Mouse (Mus musculus): ENCODE measurements at regions not wholly inside any gene's neighbourhood (a gene's known extent, or its start where the extent isn't known, plus 50 kb on each side); places are given as distances from the start of the nearest gene placed in this dataset.

- TF ChIP-seq POLR2A (IDR thresholded peaks at IDR 0.05; ENCODE audit: insufficient read length, low read depth) (no peak), REST (IDR thresholded peaks at IDR 0.05; ENCODE audit: insufficient read depth, insufficient read length) (no peak), TCF3 (IDR thresholded peaks at IDR 0.05; ENCODE audit: insufficient read length, low read depth) (no peak)
Observed at GRCm38 (mm10) chr13:31362386-31362785, 193.5 kb upstream of the Foxq1 start.

All from myocyte (in vitro differentiated cells).